Mouse (Mus musculus) left cerebral cortex, adult 2 months (tissue): ENCODE results near the gene Mrps6. TPM values are rescaled to one million over a fixed set of nuclear protein-coding genes. Genes with fewer than 3 reads are reported as not detected.
A peak's percentile ranks its signal among the peaks of the same experiment; 100 is the strongest.

ENCODE experiments used
- DNase-seq, 2 experiments: peaks; one replicate each; pipeline ENCODE4 v3.0.0; 2021 to 2022; ENCODE audit warnings: low spot score in 2 of 2, mixed read lengths in 1 of 2; ENCODE audit errors: extremely low spot score in 1 of 2
- H3K27ac ChIP-seq: fragments of 200-600 bp; 2 replicates; pipeline ENCODE4 v1.8.1; 2022
- H3K4me3 ChIP-seq: fragments of 200-600 bp; 2 replicates; pipeline ENCODE4 v1.8.1; 2022
- CTCF ChIP-seq: fragments of 200-600 bp; IDR thresholded peaks from 2 replicates; pipeline ENCODE4 v1.8.1; 2022; ENCODE audit warnings: antibody characterized with exemption, mild to moderate bottlenecking, moderate library complexity
- intact Hi-C: fragments of 180-260 bp; cut with DNase I; formaldehyde crosslinking; loops from one replicate; pipeline ENCODE4 v1.15.1; 2025
- total RNA-seq, 2 experiments: library from RNA; stranded (reverse); gene quantifications; 2 replicates each; pipeline ENCODE4 v1.2.3; 2021

The Mrps6 gene
- total RNA-seq, 2 experiments from 2014 or later, result 45.7 to 49.9 TPM

DNA sequence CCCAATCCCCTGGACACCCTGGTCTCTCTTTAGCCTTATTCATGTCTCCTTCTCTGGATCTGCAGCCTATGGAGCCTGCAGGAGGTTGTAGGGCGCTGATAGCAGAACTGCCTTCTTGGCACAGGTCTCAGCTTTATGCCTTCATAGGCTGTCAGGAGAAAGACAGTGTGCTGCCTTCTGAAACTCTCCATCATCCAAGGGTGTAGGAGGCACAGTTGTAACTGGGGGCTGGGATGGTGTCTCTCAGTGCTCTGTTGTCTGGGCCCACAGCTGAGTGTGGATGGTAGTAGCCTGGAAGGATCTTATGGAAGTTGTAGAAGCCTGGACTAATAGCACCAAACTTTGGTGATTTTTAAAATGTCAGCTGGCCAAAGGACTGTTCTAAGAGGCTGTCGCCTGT, 46.9 kb downstream of the Mrps6 start:
- no peak overlapping the region for H3K4me3 ChIP-seq
- DNase-seq, result no peak
- intact Hi-C loops, result loop anchor here (2.0 kb wide), 1 partner anchor 46 kb away; the partner anchor contains the start of genes Gm49711, Mrps6 and Slc5a3
- no peak for TF ChIP-seq CTCF
- H3K27ac ChIP-seq, result peak overlapping the region; percentile 19; the same call in 1 of the 2 replicates

GRCm38 (mm10) chr16:92105631-92106030, 47.6 kb downstream of the Mrps6 start:
- no peak for TF ChIP-seq CTCF

GRCm38 (mm10) chr16:92107346-92107745, 49.3 kb downstream of the Mrps6 start:
- Histone ChIP-seq H3K27ac (no peak overlapping the region), H3K4me3 (no peak overlapping the region)
- intact Hi-C loops, result no loop called here
- no peak for TF ChIP-seq CTCF
- DNase-seq, result no peak

More at GRCm38 (mm10) chr16:92105631-92106030, 47.6 kb downstream of the Mrps6 start:
- no peak overlapping the region for H3K27ac ChIP-seq
- intact Hi-C loops, result loop anchor here (2.0 kb wide), 1 partner anchor 47 kb away; the partner anchor contains the start of genes Gm49711, Mrps6 and Slc5a3
- DNase-seq, result no peak
- H3K4me3 ChIP-seq, result no peak overlapping the region

DNA sequence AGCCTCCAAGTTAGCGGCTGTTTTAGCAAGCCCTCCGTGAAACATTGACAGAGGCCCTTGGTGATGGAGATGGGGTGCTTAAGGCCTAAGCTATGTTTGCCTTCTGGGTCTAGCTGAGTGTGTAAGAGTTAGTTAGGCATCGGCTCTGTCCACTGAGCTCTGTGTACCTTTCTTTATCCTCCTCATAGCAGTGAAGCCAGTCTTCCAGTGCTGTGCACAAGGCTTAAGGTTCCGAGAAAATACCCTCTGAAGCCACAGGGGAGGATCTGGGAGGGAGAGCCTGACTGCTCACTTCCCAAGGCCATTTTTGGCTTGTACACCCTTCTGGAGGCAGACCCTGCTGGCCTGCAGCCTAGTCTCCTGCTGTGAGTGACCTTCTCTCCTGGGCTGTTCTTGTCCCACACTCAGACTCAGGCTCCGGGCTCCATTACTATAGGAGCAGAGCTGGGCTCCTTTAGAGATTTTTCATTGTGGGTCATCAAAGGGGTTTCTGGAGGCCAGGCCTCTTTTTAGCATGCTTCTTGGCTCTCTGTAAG, 56.7 kb downstream of the Mrps6 start:
- no peak for DNase-seq
- H3K4me3 ChIP-seq, result no peak overlapping the region
- H3K27ac ChIP-seq, result peak overlapping the region; percentile 40; the same call in 1 of the 2 replicates
- intact Hi-C loops, result no loop called here
- no peak; the same call in 1 of the 2 replicates for TF ChIP-seq CTCF

DNA sequence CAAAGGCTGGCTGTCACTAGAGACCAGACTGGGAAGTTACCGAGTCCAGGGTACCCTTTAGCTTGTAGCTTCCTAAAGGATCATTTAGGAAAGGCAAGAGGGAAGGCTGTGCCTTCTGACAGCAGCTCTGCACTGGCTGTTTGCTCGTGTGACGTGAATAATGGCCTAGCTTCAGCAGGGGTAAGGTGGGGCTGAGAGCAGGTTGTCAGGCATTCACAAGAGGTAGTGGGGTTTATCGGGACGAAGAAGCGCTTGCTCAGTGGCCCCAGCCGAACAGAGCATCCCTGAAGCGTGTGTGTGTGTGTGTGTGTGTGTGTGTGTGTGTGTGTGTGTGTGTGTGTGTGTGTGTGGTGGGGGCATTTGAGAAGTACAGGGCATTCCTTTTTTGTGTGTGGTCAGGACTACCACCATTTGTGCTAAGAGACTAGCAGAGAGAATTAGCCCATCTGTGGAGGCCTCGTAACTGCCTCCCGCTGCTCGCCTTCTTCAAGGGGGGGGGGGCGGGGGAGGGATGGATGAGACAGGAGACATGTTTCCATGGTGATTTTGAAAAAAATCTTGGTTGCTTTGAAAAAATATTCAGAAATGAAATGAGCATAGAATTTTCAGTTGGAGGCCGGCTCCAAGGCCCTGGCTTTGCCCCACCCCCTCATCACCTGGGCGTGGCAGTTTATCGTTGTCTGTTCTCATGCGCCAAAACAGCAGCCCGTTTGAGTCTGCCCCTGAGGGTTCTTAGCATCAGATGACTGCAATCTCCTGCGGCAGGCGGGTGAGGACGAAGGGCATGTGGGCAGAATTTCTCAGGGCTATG, 57.7 kb downstream of the Mrps6 start:
- TF ChIP-seq CTCF, result no peak
- peak overlapping the region; percentile 81 for H3K27ac ChIP-seq
- peak; percentile 64 to 69 for DNase-seq
- intact Hi-C loops, result loop anchor here (1.0 kb wide), 1 partner anchor 154 kb away; no protein-coding TSS in a partner anchor
- H3K4me3 ChIP-seq, result no peak overlapping the region

DNA sequence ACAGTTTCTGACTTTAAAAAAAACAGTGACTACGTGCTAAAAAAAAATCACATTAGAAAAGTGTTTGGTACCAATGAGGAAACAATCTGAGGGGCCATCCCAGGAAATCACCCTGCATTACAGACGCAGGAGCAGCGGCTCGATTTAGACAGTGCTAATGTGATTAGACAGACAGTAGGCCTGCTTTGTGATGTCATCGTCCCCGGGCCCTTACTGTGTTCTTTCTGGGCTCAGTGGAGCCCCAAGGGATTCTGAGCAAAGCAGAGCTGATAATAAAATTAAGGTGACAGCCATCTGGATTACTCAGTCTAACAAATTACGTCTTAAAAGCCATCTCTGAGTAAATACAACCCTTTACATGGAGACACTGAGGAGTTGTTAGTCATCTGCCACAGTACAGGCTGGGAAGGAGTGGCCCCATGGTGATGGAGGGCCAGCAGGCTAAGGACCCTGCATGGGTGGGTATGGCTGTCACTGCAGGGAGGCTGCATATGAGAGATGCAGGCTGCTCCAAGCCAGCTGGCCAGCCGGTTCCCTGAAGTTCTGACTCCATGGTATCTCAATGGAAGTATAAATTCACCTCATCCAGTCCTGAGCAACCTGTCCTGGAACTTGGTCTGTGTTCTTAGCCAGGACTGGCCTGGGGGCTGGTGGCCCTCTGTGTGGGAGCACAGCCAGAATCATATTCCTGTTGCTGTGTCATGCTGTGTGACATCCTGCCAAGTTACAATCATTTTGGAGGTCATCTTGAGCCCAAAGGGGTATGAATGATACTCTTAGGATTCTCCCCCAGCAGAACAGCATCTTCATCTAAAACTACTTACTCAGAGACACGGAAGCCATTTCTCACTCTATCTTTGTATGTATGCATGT, 59.5 kb downstream of the Mrps6 start:
- DNase-seq, result no peak
- Histone ChIP-seq H3K4me3 (no peak overlapping the region), H3K27ac (peak overlapping the region; percentile 47; the same call in 1 of the 2 replicates)
- no peak for TF ChIP-seq CTCF
- intact Hi-C loops, result no loop called here

DNA sequence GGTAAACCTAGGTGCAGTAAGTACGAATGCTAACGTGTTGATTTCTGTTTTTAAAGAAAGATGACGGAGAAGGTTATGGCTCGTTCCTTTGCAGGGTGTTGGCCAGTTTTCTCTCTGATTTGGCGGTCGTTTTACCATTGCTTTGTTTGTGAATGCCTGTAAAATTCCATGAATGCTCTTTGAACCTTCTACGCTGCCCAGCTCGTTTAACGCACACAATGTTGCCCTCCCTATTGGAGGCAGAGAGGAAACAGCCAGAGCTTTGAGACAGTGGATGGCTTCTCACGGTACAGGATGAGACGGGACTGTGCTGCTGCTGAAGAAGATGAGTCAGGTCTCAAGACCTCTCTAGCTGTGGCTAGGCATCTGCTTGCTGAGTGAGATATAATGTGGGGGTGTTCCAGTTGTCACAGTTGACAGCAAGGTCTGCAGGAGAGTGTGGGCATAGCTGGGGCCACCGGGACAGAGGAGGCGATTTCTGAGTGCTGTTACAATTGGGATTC, 61.0 kb downstream of the Mrps6 start:
- Histone ChIP-seq H3K27ac (no peak overlapping the region), H3K4me3 (no peak overlapping the region)
- no peak for TF ChIP-seq CTCF
- intact Hi-C loops, result no loop called here
- no peak for DNase-seq

DNA sequence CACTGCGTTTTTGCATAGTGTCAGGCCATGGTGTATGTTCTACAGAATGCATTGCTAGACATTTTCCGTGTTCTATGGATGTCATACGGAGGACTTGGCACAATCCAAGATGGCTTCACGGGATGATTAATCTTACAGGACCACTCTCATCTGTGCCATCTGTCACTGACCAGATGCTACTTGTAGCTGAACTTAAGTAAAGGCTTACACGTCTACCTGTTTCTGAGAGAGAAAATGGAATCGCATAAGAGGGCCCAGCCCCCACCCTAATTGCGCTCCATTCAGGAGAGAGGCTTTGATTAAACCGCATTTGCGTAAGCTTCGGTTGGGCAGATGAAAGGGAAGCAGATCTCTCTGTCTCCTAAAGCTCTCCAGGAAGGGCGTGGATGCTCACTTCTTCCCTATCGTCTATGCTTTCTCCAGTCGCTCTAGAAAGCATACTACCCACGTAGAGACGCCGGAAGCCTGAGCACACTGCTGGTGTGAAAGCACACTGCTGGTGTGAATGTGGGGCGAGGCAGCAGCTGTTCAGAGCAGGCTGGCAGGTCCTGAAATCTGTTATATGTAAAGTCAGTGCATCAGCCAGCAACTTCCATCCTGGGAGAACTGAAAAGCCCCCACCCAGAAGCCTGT, 62.9 kb downstream of the Mrps6 start:
- Histone ChIP-seq H3K27ac (no peak overlapping the region), H3K4me3 (no peak overlapping the region)
- intact Hi-C loops, result no loop called here
- no peak for DNase-seq
- TF ChIP-seq CTCF, result no peak

- DNase-seq, result no peak
- H3K4me3 ChIP-seq, result no peak overlapping the region
- TF ChIP-seq CTCF, result no peak
- intact Hi-C loops, result no loop called here
- no peak overlapping the region for H3K27ac ChIP-seq
These were observed 69.2 kb downstream of the Mrps6 start for GRCm38 (mm10) chr16:92127226-92127625.

GRCm38 (mm10) chr16:92127666-92128065, 69.6 kb downstream of the Mrps6 start:
- intact Hi-C loops, result no loop called here
- Histone ChIP-seq H3K27ac (no peak overlapping the region), H3K4me3 (no peak overlapping the region)
- no peak for TF ChIP-seq CTCF
- DNase-seq, result no peak

- intact Hi-C loops, result no loop called here
- no peak overlapping the region for H3K27ac ChIP-seq
- no peak for DNase-seq
- H3K4me3 ChIP-seq, result no peak overlapping the region
- no peak for TF ChIP-seq CTCF
These were observed 71.8 kb downstream of the Mrps6 start for GRCm38 (mm10) chr16:92129843-92130242.
